Mouse (Mus musculus): Measurements from ENCODE around the gene Nup35. TPM values are rescaled to one million over a fixed set of nuclear protein-coding genes. Genes with fewer than 3 reads are reported as not detected.

Nup35 gene
- polyA plus RNA-seq, 1 experiment from 2014 or later: 21.7 TPM

- no peak overlapping the region for H3K27ac ChIP-seq (ENCODE audit: low read length)
- no peaks in the 10 kb centered on the region for H3K27me3 ChIP-seq (ENCODE audit: control insufficient read depth, insufficient read depth, low read depth, low read length)
- no peaks in the 10 kb centered on the region for H3K4me1 ChIP-seq (ENCODE audit: control insufficient read depth, low read depth, low read length)
- no peak for ATAC-seq (ENCODE audit: low read depth)
- no peaks in the 10 kb centered on the region for H3K36me3 ChIP-seq (ENCODE audit: control insufficient read depth, insufficient read depth)
- no peaks in the 10 kb centered on the region for H3K9me3 ChIP-seq (replicated peaks; ENCODE audit: control insufficient read depth, low read length)
- H3K9ac ChIP-seq (ENCODE audit: low read depth, low read length): no peak overlapping the region
- no peak overlapping the region for H3K4me2 ChIP-seq (ENCODE audit: low read depth, low read length)
- H3K4me3 ChIP-seq (ENCODE audit: low read depth, low read length): no peak overlapping the region
- WGBS (ENCODE audit: insufficient replicate concordance): 74% methylated on average over 11 of the region's 11 CpGs
These were observed 53.0 kb downstream of the Nup35 start for GRCm38 (mm10) chr2:80669868-80670666.

- no peak overlapping the region for H3K27ac ChIP-seq (ENCODE audit: low read length)
- 70% methylated on average over 8 of the region's 8 CpGs for WGBS (ENCODE audit: insufficient replicate concordance)
- no peak for ATAC-seq (ENCODE audit: low read depth)
These were observed 61.8 kb downstream of the Nup35 start for GRCm38 (mm10) chr2:80678803-80679202.

GRCm38 (mm10) chr2:80683727-80684239 lies 66.7 kb downstream of the Nup35 start:
- 45% methylated on average over 6 of the region's 6 CpGs for WGBS (ENCODE audit: insufficient replicate concordance)
- no peak for ATAC-seq (ENCODE audit: low read depth)

More at GRCm38 (mm10) chr2:80678803-80679202, 61.8 kb downstream of the Nup35 start:
- Histone ChIP-seq H3K9ac (ENCODE audit: low read depth, low read length) (no peak overlapping the region), H3K9me3 (replicated peaks; ENCODE audit: control insufficient read depth, low read length) (no peaks in the 10 kb centered on the region), H3K27me3 (ENCODE audit: control insufficient read depth, insufficient read depth, low read depth, low read length) (no peaks in the 10 kb centered on the region), H3K4me3 (ENCODE audit: low read depth, low read length) (no peak overlapping the region), H3K4me1 (ENCODE audit: control insufficient read depth, low read depth, low read length) (no peaks in the 10 kb centered on the region), H3K4me2 (ENCODE audit: low read depth, low read length) (no peak overlapping the region), H3K36me3 (ENCODE audit: control insufficient read depth, insufficient read depth) (no peaks in the 10 kb centered on the region)

GRCm38 (mm10) chr2:80684396-80685071 lies 67.5 kb downstream of the Nup35 start:
- Histone ChIP-seq H3K4me1 (ENCODE audit: control insufficient read depth, low read depth, low read length) (no peaks in the 10 kb centered on the region), H3K9me3 (replicated peaks; ENCODE audit: control insufficient read depth, low read length) (no peaks in the 10 kb centered on the region), H3K4me3 (ENCODE audit: low read depth, low read length) (no peak overlapping the region), H3K9ac (ENCODE audit: low read depth, low read length) (no peak overlapping the region), H3K4me2 (ENCODE audit: low read depth, low read length) (no peak overlapping the region), H3K27me3 (ENCODE audit: control insufficient read depth, insufficient read depth, low read depth, low read length) (no peaks in the 10 kb centered on the region), H3K36me3 (ENCODE audit: control insufficient read depth, insufficient read depth) (no peaks in the 10 kb centered on the region), H3K27ac (ENCODE audit: low read length) (no peak overlapping the region)
- WGBS (ENCODE audit: insufficient replicate concordance): 18% methylated on average over 6 of the region's 6 CpGs
- no peak for ATAC-seq (ENCODE audit: low read depth)

More at GRCm38 (mm10) chr2:80683727-80684239, 66.7 kb downstream of the Nup35 start:
- Histone ChIP-seq H3K27ac (ENCODE audit: low read length) (no peak overlapping the region), H3K4me2 (ENCODE audit: low read depth, low read length) (no peak overlapping the region), H3K4me3 (ENCODE audit: low read depth, low read length) (no peak overlapping the region), H3K27me3 (ENCODE audit: control insufficient read depth, insufficient read depth, low read depth, low read length) (no peaks in the 10 kb centered on the region), H3K9ac (ENCODE audit: low read depth, low read length) (no peak overlapping the region), H3K36me3 (ENCODE audit: control insufficient read depth, insufficient read depth) (no peaks in the 10 kb centered on the region), H3K4me1 (ENCODE audit: control insufficient read depth, low read depth, low read length) (no peaks in the 10 kb centered on the region), H3K9me3 (replicated peaks; ENCODE audit: control insufficient read depth, low read length) (no peaks in the 10 kb centered on the region)

GRCm38 (mm10) chr2:80688261-80688660 lies 71.2 kb downstream of the Nup35 start:
- no peak overlapping the region for H3K27ac ChIP-seq (ENCODE audit: low read length)
- no peak overlapping the region for H3K4me3 ChIP-seq (ENCODE audit: low read depth, low read length)
- whole genome bisulfite sequencing (ENCODE audit: insufficient replicate concordance): 60% methylated on average over 4 of the region's 4 CpGs
- no peaks in the 10 kb centered on the region for H3K36me3 ChIP-seq (ENCODE audit: control insufficient read depth, insufficient read depth)
- ATAC-seq (ENCODE audit: low read depth): no peak
- no peaks in the 10 kb centered on the region for H3K27me3 ChIP-seq (ENCODE audit: control insufficient read depth, insufficient read depth, low read depth, low read length)
- no peak overlapping the region for H3K9ac ChIP-seq (ENCODE audit: low read depth, low read length)
- no peaks in the 10 kb centered on the region for H3K9me3 ChIP-seq (replicated peaks; ENCODE audit: control insufficient read depth, low read length)
- no peak overlapping the region for H3K4me2 ChIP-seq (ENCODE audit: low read depth, low read length)
- no peaks in the 10 kb centered on the region for H3K4me1 ChIP-seq (ENCODE audit: control insufficient read depth, low read depth, low read length)

- Histone ChIP-seq H3K4me1 (ENCODE audit: control insufficient read depth, low read depth, low read length) (no peaks in the 10 kb centered on the region), H3K9ac (ENCODE audit: low read depth, low read length) (no peak overlapping the region), H3K9me3 (replicated peaks; ENCODE audit: control insufficient read depth, low read length) (no peaks in the 10 kb centered on the region), H3K4me3 (ENCODE audit: low read depth, low read length) (no peak overlapping the region), H3K27me3 (ENCODE audit: control insufficient read depth, insufficient read depth, low read depth, low read length) (no peaks in the 10 kb centered on the region), H3K36me3 (ENCODE audit: control insufficient read depth, insufficient read depth) (no peaks in the 10 kb centered on the region), H3K27ac (ENCODE audit: low read length) (no peak overlapping the region), H3K4me2 (ENCODE audit: low read depth, low read length) (no peak overlapping the region)
- no peak for ATAC-seq (ENCODE audit: low read depth)
- 38% methylated on average over 1 of the region's 1 CpGs for WGBS (ENCODE audit: insufficient replicate concordance)
These were observed 90.4 kb downstream of the Nup35 start for GRCm38 (mm10) chr2:80707429-80707828.

MicroRNA genes within 50 kb of the gene (microRNA counts, 519-probe panel; counts per million panel counts)
- 2,396 counts per million, percentile 58 among the panel's probes with 10 or more counts for microRNA mmu-miR-684

Small RNA genes lying within 50 kb of the gene (microRNA-seq; reads per million reads assigned to microRNA genes)
- not detected for gene Mir684-1

Other genes starting within 250 kb of the Nup35 start
- 0.49 and 0.87 TPM in 2 replicates for gene Frzb, start 169.6 kb upstream of the Nup35 start, polyA plus RNA-seq (2015; fragmentation: Nextera tagmentation; extraction: Ambion mirVana)
- gene Nckap1, start 35.9 kb upstream of the Nup35 start, polyA plus RNA-seq (2015; fragmentation: Nextera tagmentation; extraction: Ambion mirVana): 7.2 and 9.0 TPM in 2 replicates
- 4.2 and 4.3 TPM in 2 replicates for gene Dusp19, start 191 bp upstream of the Nup35 start, polyA plus RNA-seq (2015; fragmentation: Nextera tagmentation; extraction: Ambion mirVana)